ENCODE assay signal across 15 mouse cellular contexts in genomic region chr1:37077266-37077665, GRCm38 (mm10). TPM values are rescaled to one million over a fixed set of nuclear protein-coding genes. Genes with fewer than 3 reads are reported as not detected.
DNase-seq lines count a peak whose midpoint lies in the region; ATAC-seq and TF ChIP-seq lines count a peak whose summit lies in the region.
"Had no signal": no experiment of that assay in that cellular context is flagged by ENCODE, and none has a peak within 500 bp of the region (broad histone marks: within the 10 kb centered on the region; RNA-seq: fewer than 3 reads in every experiment).

No protein-coding gene starts in this region.

- no peak overlapping the region for H3K9ac ChIP-seq in forebrain, postnatal 0 days
- no peak overlapping the region for H3K9ac ChIP-seq in forebrain, embryonic 12.5 days
- no peak overlapping the region for H3K9ac ChIP-seq in heart, postnatal 0 days (replicated peaks; ENCODE audit: low read depth, low read length)
- H3K9ac ChIP-seq: limb, embryonic 12.5 days; midbrain, embryonic 13.5 days had no signal

- no peak for DNase-seq in forebrain, postnatal 0 days
- no peak for DNase-seq in layer of hippocampus, adult 2 months (ENCODE audit: low spot score in 2 of 2)
- no peak for DNase-seq in layer of hippocampus, adult 9-10 months (ENCODE audit: low spot score)
- peak; percentile 18 for DNase-seq in MN1 (ENCODE audit: low spot score)
- peak; percentile 15 for DNase-seq in heart, postnatal 0 days (ENCODE audit: low spot score)
- no peak for DNase-seq in ovary, postnatal 36 days (ENCODE audit: low spot score)
- DNase-seq in spleen, postnatal 10 days (ENCODE audit: low spot score in 2 of 2): no peak
- DNase-seq: cerebellum, adult 11-12 months; thymus, postnatal 4 days had no signal

- no peak overlapping the region for H3K4me2 ChIP-seq in forebrain, postnatal 0 days (ENCODE audit: low read depth)
- H3K4me2 ChIP-seq in forebrain, embryonic 12.5 days: no peak overlapping the region
- no peak overlapping the region for H3K4me2 ChIP-seq in heart, postnatal 0 days (ENCODE audit: low read depth, low read length)
- H3K4me2 ChIP-seq: limb, embryonic 12.5 days; midbrain, embryonic 13.5 days had no signal

- no peak for TF ChIP-seq EP300 in heart, postnatal 0 days (IDR thresholded peaks at IDR 0.05; ENCODE audit: low read depth)

- no peak overlapping the region for H3K4me3 ChIP-seq in forebrain, postnatal 0 days (ENCODE audit: low read depth, low read length)
- no peak overlapping the region for H3K4me3 ChIP-seq in forebrain, embryonic 12.5 days (replicated peaks)
- no peak overlapping the region for H3K4me3 ChIP-seq in layer of hippocampus, adult 2 months
- H3K4me3 ChIP-seq in heart, postnatal 0 days (ENCODE audit: low read depth, low read length): no peak overlapping the region
- H3K4me3 ChIP-seq: limb, embryonic 12.5 days; midbrain, embryonic 13.5 days had no signal

- H3K27me3 ChIP-seq in forebrain, postnatal 0 days (ENCODE audit: insufficient read depth, low read length): no peaks in the 10 kb centered on the region
- H3K27me3 ChIP-seq in forebrain, embryonic 12.5 days: no peaks in the 10 kb centered on the region
- H3K27me3 ChIP-seq in heart, postnatal 0 days (ENCODE audit: control insufficient read depth, insufficient read depth, low read length): no peaks in the 10 kb centered on the region
- H3K27me3 ChIP-seq: limb, embryonic 12.5 days; midbrain, embryonic 13.5 days had no signal

- 61% methylated on average over 9 of the region's 9 CpGs for WGBS in forebrain, postnatal 0 days
- 80% methylated on average over 9 of the region's 9 CpGs for WGBS in forebrain, embryonic 12.5 days
- WGBS in heart, postnatal 0 days: 40% methylated on average over 9 of the region's 9 CpGs

- H3K4me1 ChIP-seq in forebrain, postnatal 0 days (ENCODE audit: insufficient read depth): 0 out of 2 replicates have a peak, but pooled peaks cover 18% of the 10 kb centered on the region
- peaks cover 10% of the 10 kb centered on the region for H3K4me1 ChIP-seq in forebrain, embryonic 12.5 days
- 0 out of 2 replicates have a peak, but pooled peaks cover 9% of the 10 kb centered on the region for H3K4me1 ChIP-seq in heart, postnatal 0 days (ENCODE audit: control insufficient read depth, insufficient read depth)
- H3K4me1 ChIP-seq: limb, embryonic 12.5 days had no signal

- peak; percentile 40; the same call in 1 of the 2 replicates for ATAC-seq in forebrain, postnatal 0 days
- ATAC-seq in forebrain, embryonic 12.5 days (ENCODE audit: low FRiP score): no peak
- no peak; the same call in 1 of the 2 replicates for ATAC-seq in heart, postnatal 0 days (ENCODE audit: insufficient read depth, low read depth)
- ATAC-seq: activated CD4-positive, CD25-positive, alpha-beta regulatory T cell, adult 4 months; midbrain, embryonic 13.5 days had no signal

- no peaks in the 10 kb centered on the region for H3K9me3 ChIP-seq in forebrain, postnatal 0 days (ENCODE audit: low read length)
- no peaks in the 10 kb centered on the region for H3K9me3 ChIP-seq in forebrain, embryonic 12.5 days
- H3K9me3 ChIP-seq in heart, postnatal 0 days (replicated peaks; ENCODE audit: control insufficient read depth, low read length): no peaks in the 10 kb centered on the region
- H3K9me3 ChIP-seq: G1E; limb, embryonic 12.5 days; midbrain, embryonic 13.5 days had no signal

- no peak for TF ChIP-seq CTCF in forebrain, postnatal 0 days (IDR thresholded peaks at IDR 0.05; ENCODE audit: low read depth)
- no peak for TF ChIP-seq CTCF in layer of hippocampus, adult 2 months (conservative IDR thresholded peaks at IDR 0.05)
- no peak for TF ChIP-seq CTCF in heart, postnatal 0 days (IDR thresholded peaks at IDR 0.05; ENCODE audit: low read depth)

- H3K27ac ChIP-seq in forebrain, postnatal 0 days (ENCODE audit: low read depth, low read length): no peak overlapping the region
- no peak overlapping the region for H3K27ac ChIP-seq in forebrain, embryonic 12.5 days
- peak overlapping the region; percentile 83 for H3K27ac ChIP-seq in layer of hippocampus, adult 2 months
- peak overlapping the region; percentile 88 for H3K27ac ChIP-seq in heart, postnatal 0 days (ENCODE audit: low read depth)
- H3K27ac ChIP-seq: limb, embryonic 12.5 days; midbrain, embryonic 13.5 days had no signal

- no peaks in the 10 kb centered on the region for H3K36me3 ChIP-seq in forebrain, postnatal 0 days (ENCODE audit: insufficient read depth)
- H3K36me3 ChIP-seq in forebrain, embryonic 12.5 days (replicated peaks): no peaks in the 10 kb centered on the region
- no peaks in the 10 kb centered on the region for H3K36me3 ChIP-seq in heart, postnatal 0 days (replicated peaks; ENCODE audit: control insufficient read depth, insufficient read depth, low read length)
- H3K36me3 ChIP-seq: G1E; limb, embryonic 12.5 days; midbrain, embryonic 13.5 days had no signal

RNA-seq across cellular contexts. Expression of gene Vwa3b, which starts 50.9 kb away (rescaled TPM):
- 2.2 and 4.6 TPM in 2 replicates for total RNA-seq in forebrain, postnatal 0 days (2014; rRNA removed)
- polyA plus RNA-seq in forebrain, postnatal 0 days (2015; fragmentation: Nextera tagmentation; extraction: Ambion mirVana): 1.9 and 2.6 TPM in 2 replicates
- polyA plus RNA-seq in forebrain, embryonic 12.5 days (2016; fragmentation: Nextera tagmentation; extraction: Ambion mirVana): 0.82 and 1.8 TPM in 2 replicates
- total RNA-seq in layer of hippocampus, adult 2 months (2021): 10 to 100 TPM; 21.0 to 21.9 TPM
- total RNA-seq in heart, postnatal 0 days (2014; rRNA removed; ENCODE audit: low replicate concordance): not detected in 2 replicates
- 0.25 and 0.26 TPM in 2 replicates for polyA plus RNA-seq in heart, postnatal 0 days (2015; fragmentation: Nextera tagmentation; extraction: Ambion mirVana)
- polyA plus RNA-seq: C2C12, G1E had no signal

Comparison
In these comparisons a context has a peak if more than half of its experiments do, and no peak if none do; other contexts are left out.
1. DNase-seq: peak in MN1 (single experiment) and heart, postnatal 0 days (single experiment); none in forebrain, postnatal 0 days (single experiment), layer of hippocampus, adult 2 months (0 of 2), layer of hippocampus, adult 9-10 months (single experiment), ovary, postnatal 36 days (single experiment) and spleen, postnatal 10 days (0 of 2).
2. H3K27ac ChIP-seq: peak in layer of hippocampus, adult 2 months (single experiment) and heart, postnatal 0 days (single experiment); none in forebrain, postnatal 0 days (single experiment) and forebrain, embryonic 12.5 days (single experiment).